Mouse (Mus musculus) liver, adult 2 months (tissue): Measurements from ENCODE around the gene 3110009E18Rik.

Experiments
- CTCF ChIP-seq: fragments of 200-500 bp; IDR thresholded peaks from 2 replicates; pipeline ENCODE4 v1.5.1; 2011; ENCODE audit warnings: low read depth, low read length, control low read depth
- POLR2A ChIP-seq: fragments of 200-500 bp; IDR thresholded peaks from 2 replicates; pipeline ENCODE4 v1.6.1; 2011; ENCODE audit warnings: low read length, control low read depth; ENCODE audit not compliant: insufficient read depth; ENCODE audit errors: extremely low read depth

DNA sequence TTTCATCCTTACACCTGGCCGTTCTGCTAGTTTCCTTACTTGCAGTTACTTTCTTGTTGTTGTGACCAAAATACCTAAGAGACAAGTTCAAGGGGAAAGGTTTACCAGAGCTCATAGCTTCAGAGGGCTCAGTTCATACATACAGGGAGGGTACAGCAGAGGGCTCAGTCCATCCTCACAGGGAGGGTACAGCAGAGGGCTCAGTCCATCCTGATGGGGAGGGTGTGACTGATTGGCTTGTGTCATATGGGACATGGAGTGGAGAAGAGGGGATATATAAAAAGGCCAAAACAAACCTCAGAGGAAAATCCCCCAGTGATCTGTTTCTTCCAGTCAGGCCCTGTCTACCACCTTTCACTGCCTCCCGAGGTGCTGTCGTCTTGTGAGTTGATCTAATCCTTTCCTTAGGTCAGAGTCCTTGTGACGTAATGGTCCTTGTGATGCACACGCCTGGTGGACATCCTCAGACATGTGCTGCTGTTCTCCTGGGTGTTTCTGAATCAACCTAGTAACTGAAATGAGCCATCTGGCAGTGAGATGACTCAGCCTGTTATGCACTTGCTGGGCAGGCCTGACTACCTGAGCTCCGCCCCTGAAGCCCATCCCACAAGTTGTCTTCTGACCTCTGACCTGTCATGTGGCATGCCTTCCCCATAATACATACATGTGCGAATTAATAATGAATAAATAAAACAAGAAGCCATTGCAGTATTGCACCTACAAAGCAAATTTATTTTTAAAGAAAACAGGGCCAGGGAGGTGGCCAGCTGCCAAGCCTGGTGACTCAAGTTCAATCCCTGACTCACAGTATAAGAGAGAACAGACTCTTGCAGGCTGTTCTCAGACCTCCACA, 15.2 kb downstream of the 3110009E18Rik start:
- TF ChIP-seq POLR2A = no peak
- TF ChIP-seq CTCF = no peak
